16 mouse cellular contexts compared by ENCODE assay signal in the genomic region with DNA sequence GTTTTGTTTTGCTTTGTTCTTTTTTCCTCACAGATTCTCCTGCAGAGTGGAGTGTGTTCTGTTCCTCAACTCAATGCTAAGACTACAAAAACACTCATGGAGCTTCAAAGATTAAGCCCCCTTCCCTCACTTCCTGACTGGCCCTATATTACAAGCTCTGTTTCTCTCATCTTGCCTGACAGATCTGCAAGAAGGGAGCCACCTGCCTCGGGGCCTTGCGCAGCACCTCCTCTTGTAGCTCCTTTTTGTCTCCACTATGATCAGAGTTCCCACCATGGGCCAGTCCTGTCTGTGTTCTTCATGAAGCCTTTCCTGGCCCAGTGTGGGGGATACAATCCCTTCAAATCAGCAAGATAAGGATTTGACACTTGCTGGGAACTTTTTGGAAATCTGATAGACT.
"Had no signal": no experiment of that assay in that cellular context is flagged by ENCODE, and none has a peak within 500 bp of the region (broad histone marks: within the 10 kb centered on the region; RNA-seq: fewer than 3 reads in every experiment).

No protein-coding gene starts in this region.

- H3K9me3 ChIP-seq: limb, embryonic 12.5 days; limb, embryonic 15.5 days; midbrain, embryonic 13.5 days had no signal

- H3K9ac ChIP-seq: limb, embryonic 12.5 days; limb, embryonic 15.5 days; liver, embryonic 14.5 days; liver, postnatal 0 days; lung, embryonic 14.5 days; midbrain, embryonic 13.5 days had no signal

- H3K4me2 ChIP-seq: limb, embryonic 12.5 days; limb, embryonic 15.5 days; liver, embryonic 11.5 days; lung, embryonic 14.5 days; midbrain, embryonic 13.5 days had no signal

- H3K4me3 ChIP-seq: limb, embryonic 12.5 days; limb, embryonic 15.5 days; midbrain, embryonic 13.5 days had no signal

- H3K27ac ChIP-seq: limb, embryonic 12.5 days; limb, embryonic 15.5 days; liver, embryonic 14.5 days; macrophage; midbrain, embryonic 13.5 days had no signal

- H3K27me3 ChIP-seq: limb, embryonic 12.5 days; limb, embryonic 15.5 days; midbrain, embryonic 13.5 days had no signal

- H3K36me3 ChIP-seq: limb, embryonic 12.5 days; limb, embryonic 15.5 days had no signal

- ATAC-seq: inflammation-experienced regulatory T-cells, adult 6 months; intestine, embryonic 16.5 days; liver, postnatal 0 days; lung, postnatal 0 days; midbrain, embryonic 13.5 days had no signal

- H3K4me1 ChIP-seq: limb, embryonic 12.5 days; limb, embryonic 15.5 days; midbrain, embryonic 13.5 days had no signal

- DNase-seq: kidney, adult 18-20 months; kidney, adult 9 months; kidney, postnatal 14 days; kidney, postnatal 4 days; left cerebral cortex, postnatal 4 days; liver, postnatal 0 days; lung, embryonic 14.5 days had no signal
